Mouse (Mus musculus) thymus, adult 2 months (tissue): ENCODE measurements around the gene Rpl29.

Source experiments
- CTCF ChIP-seq: fragments of 200-500 bp; IDR thresholded peaks from 2 replicates; pipeline ENCODE4 v1.5.1; 2012; ENCODE audit warnings: mild to moderate bottlenecking, control low read depth, low read length, moderate library complexity, borderline replicate concordance; ENCODE audit not compliant: control insufficient read depth, poor library complexity, insufficient read depth; ENCODE audit errors: extremely low read depth
- POLR2A ChIP-seq: fragments of 200-500 bp; IDR thresholded peaks from 2 replicates; pipeline ENCODE4 v1.6.1; 2012; ENCODE audit warnings: mild to moderate bottlenecking, low read length, control low read depth, moderate library complexity; ENCODE audit not compliant: control insufficient read depth, poor library complexity, insufficient read depth; ENCODE audit errors: extremely low read depth

- TF ChIP-seq POLR2A, result no peak
- no peak for TF ChIP-seq CTCF
These were observed 33.2 kb downstream of the Rpl29 start for GRCm38 (mm10) chr9:106462430-106462800.
